Mouse (Mus musculus): Measurements from ENCODE around the gene Wdr6.

DNA sequence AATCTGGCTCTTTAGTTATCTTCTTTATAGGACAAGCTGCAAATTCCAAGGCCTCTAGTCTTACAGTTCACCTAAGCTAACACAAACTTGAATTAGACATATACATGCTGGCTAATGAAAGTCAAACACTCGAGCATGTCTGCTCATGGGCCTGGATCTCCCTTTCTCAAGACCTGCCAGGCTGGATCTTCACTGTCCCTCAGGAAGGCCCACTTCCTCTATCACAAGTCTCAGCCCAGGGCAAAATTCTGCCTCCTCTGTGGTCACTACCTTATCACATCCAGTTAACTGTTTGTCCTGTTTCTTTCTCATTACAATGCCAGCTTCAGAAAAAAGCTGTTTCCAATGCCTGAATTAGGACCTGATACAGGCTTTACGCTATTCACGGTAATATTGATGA, 15.8 kb upstream of the Wdr6 start:
- TF ChIP-seq CTCF (IDR thresholded peaks at IDR 0.05; ENCODE audit: control insufficient read depth, insufficient read depth, insufficient read length) (no peak), USF1 (IDR thresholded peaks at IDR 0.05; ENCODE audit: low read depth) (no peak), MYOD1 (IDR thresholded peaks at IDR 0.05; ENCODE audit: control insufficient read depth, insufficient read length, low read depth) (no peak)

Data from C2C12 (cell line).